Mouse (Mus musculus): Measurements from ENCODE around the gene Ntrk1.

DNA sequence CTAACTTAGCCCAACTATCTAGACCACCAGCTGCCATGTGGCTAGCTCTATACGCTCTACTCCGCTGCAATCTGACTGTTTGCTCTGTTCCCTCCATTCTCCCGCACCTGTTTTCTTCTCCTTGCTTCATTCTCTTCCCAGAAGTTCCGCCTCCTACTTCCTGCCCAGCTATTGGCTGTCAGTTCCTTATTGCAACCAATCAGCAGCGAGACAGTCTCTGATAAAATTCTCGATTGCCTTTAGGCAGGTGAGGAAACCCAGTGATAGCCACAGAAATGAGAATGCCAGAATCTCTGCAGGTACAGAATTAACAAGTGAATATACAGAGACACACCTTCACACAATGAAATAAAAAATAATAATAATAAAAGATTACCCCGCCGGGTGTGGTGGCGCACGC is 34.1 kb upstream of the Ntrk1 start:
- TF ChIP-seq POLR2A (IDR thresholded peaks at IDR 0.05; ENCODE audit: insufficient read length, low read depth), result no peak
- no peak for TF ChIP-seq POLR2AphosphoS2 (IDR thresholded peaks at IDR 0.05; ENCODE audit: insufficient read length, low read depth)
- TF ChIP-seq MYOG (IDR thresholded peaks at IDR 0.05; ENCODE audit: control insufficient read depth in 1 of 3, insufficient read depth in 1 of 3, insufficient read length in 2 of 3, low read depth in 2 of 3), result no peak
- TF ChIP-seq MAX (IDR thresholded peaks at IDR 0.05; ENCODE audit: low read depth), result no peak
- no peak for TF ChIP-seq E2F4 (IDR thresholded peaks at IDR 0.05; ENCODE audit: insufficient read depth)
- TF ChIP-seq TCF12 (IDR thresholded peaks at IDR 0.05; ENCODE audit: insufficient read depth, poor library complexity, severe bottlenecking), result no peak
- TF ChIP-seq MYOD1 (IDR thresholded peaks at IDR 0.05; ENCODE audit: control insufficient read depth in 1 of 3, insufficient read length in 2 of 3, low read depth in 2 of 3), result no peak
- TF ChIP-seq SRF (IDR thresholded peaks at IDR 0.05; ENCODE audit: control insufficient read depth, insufficient read length, low read depth), result no peak
